Mouse (Mus musculus) hindbrain, postnatal 0 days (tissue): ENCODE measurements around the gene Cox17. TPM values are rescaled to one million over a fixed set of nuclear protein-coding genes. Genes with fewer than 3 reads are reported as not detected.

Source experiments
- ATAC-seq: fragments of 200-750 bp; cut with Nextera tagmentation; 2 replicates; pipeline ENCODE4 v1.8.0; 2017; ENCODE audit warnings: mild to moderate bottlenecking, moderate TSS enrichment, moderate library complexity
- DNase-seq: peaks from one replicate; pipeline ENCODE4 v3.0.0-alpha.2; 2015; ENCODE audit warnings: low spot score
- H3K27ac ChIP-seq: fragments of 300-500 bp; sonication (generic); 2 replicates; pipeline ENCODE4 v1.5.1; 2014; ENCODE audit warnings: mild to moderate bottlenecking
- H3K27me3 ChIP-seq: fragments of 300-500 bp; sonication (generic); 2 replicates; pipeline ENCODE4 v1.6.1; 2014; ENCODE audit warnings: low read length, mixed read lengths; ENCODE audit not compliant: insufficient read depth
- H3K36me3 ChIP-seq: fragments of 300-500 bp; sonication (generic); 2 replicates; pipeline ENCODE4 v1.6.1; 2014; ENCODE audit warnings: low read length, mixed read lengths; ENCODE audit not compliant: insufficient read depth
- H3K4me1 ChIP-seq: fragments of 300-500 bp; sonication (generic); 2 replicates; pipeline ENCODE4 v1.6.1; 2014; ENCODE audit warnings: antibody characterized with exemption, low read length, mixed read lengths; ENCODE audit not compliant: insufficient read depth
- H3K4me2 ChIP-seq: fragments of 300-500 bp; sonication (generic); 2 replicates; pipeline ENCODE4 v1.6.1; 2014; ENCODE audit warnings: low read depth, mild to moderate bottlenecking, low read length, moderate library complexity, mixed read lengths
- H3K4me3 ChIP-seq: fragments of 300-500 bp; sonication (generic); 2 replicates; pipeline ENCODE4 v1.5.1; 2014; ENCODE audit warnings: low read length
- H3K9ac ChIP-seq: fragments of 300-500 bp; sonication (generic); replicated peaks from 2 replicates; pipeline ENCODE4 v1.6.1; 2014; ENCODE audit warnings: mild to moderate bottlenecking, low read length, moderate library complexity, mixed read lengths
- H3K9me3 ChIP-seq: fragments of 300-500 bp; sonication (generic); 2 replicates; pipeline ENCODE4 v1.6.1; 2016; ENCODE audit warnings: low read length, mixed read lengths
- CTCF ChIP-seq: IDR thresholded peaks from 2 replicates; pipeline ENCODE4 v1.5.1; 2016; ENCODE audit warnings: antibody characterized with exemption, control low read depth, low read depth
- WGBS: fragments of 180-500 bp; shearing (Covaris S2); extraction: QIAGEN DNeasy Blood & Tissue Kit; methylation state at CpG from one replicate; pipeline ENCODE4 v1.1.7; 2014; 5-methylcytosine and 5-hydroxymethylcytosine counted together
- polyA plus RNA-seq: library from polyadenylated mRNA; unstranded; fragments of >200 nt; fragmentation: Nextera tagmentation; extraction: Ambion mirVana; gene quantifications from 2 replicates; pipeline ENCODE4 v1.2.1, GENCODE M21; 2015
- total RNA-seq: library from RNA; depleted of rRNA; stranded (reverse); fragments of >200 nt; gene quantifications from 2 replicates; pipeline ENCODE4 v1.2.3, GENCODE M21; 2014

Gene Cox17
- total and polyA plus RNA-seq, 2 experiments from 2014 or later = 12.2 to 78.5 TPM

- Histone ChIP-seq H3K4me2 (no peak overlapping the region), H3K36me3 (peaks cover 10% of the 10 kb centered on the region; the same call in 1 of the 2 replicates), H3K9ac (no peak overlapping the region), H3K9me3 (no peaks in the 10 kb centered on the region), H3K4me1 (no peaks in the 10 kb centered on the region), H3K27me3 (no peaks in the 10 kb centered on the region), H3K4me3 (no peak overlapping the region), H3K27ac (no peak overlapping the region)
- no peak for TF ChIP-seq CTCF
- DNase-seq = no peak
- ATAC-seq = no peak
- 89% methylated on average over 9 of the region's 9 CpGs for WGBS
Observed at GRCm38 (mm10) chr16:38348217-38348761, 1.5 kb downstream of the Cox17 start.

GRCm38 (mm10) chr16:38349881-38350280 lies 3.1 kb downstream of the Cox17 start:
- Histone ChIP-seq H3K4me2 (no peak overlapping the region), H3K4me3 (no peak overlapping the region), H3K36me3 (peaks cover 10% of the 10 kb centered on the region; the same call in 1 of the 2 replicates), H3K4me1 (no peaks in the 10 kb centered on the region), H3K9ac (no peak overlapping the region), H3K27me3 (no peaks in the 10 kb centered on the region), H3K27ac (no peak overlapping the region), H3K9me3 (no peaks in the 10 kb centered on the region)
- no peak for TF ChIP-seq CTCF
- ATAC-seq (no peak), DNase-seq (no peak)
- 83% methylated on average over 2 of the region's 2 CpGs for WGBS

- ATAC-seq (no peak), DNase-seq (no peak)
- no peaks in the 10 kb centered on the region for H3K4me1 ChIP-seq
- 89% methylated on average over 7 of the region's 7 CpGs for WGBS
- H3K4me2 ChIP-seq = no peak overlapping the region
- no peak for TF ChIP-seq CTCF
- no peak overlapping the region for H3K27ac ChIP-seq
- H3K9ac ChIP-seq = no peak overlapping the region
- H3K9me3 ChIP-seq = no peaks in the 10 kb centered on the region
- H3K4me3 ChIP-seq = no peak overlapping the region
- H3K36me3 ChIP-seq = peaks cover 10% of the 10 kb centered on the region; the same call in 1 of the 2 replicates
- H3K27me3 ChIP-seq = no peaks in the 10 kb centered on the region
Observed at GRCm38 (mm10) chr16:38350361-38350855, 3.6 kb downstream of the Cox17 start.

GRCm38 (mm10) chr16:38350939-38351338 lies 4.1 kb downstream of the Cox17 start:
- H3K36me3 ChIP-seq = peaks cover 10% of the 10 kb centered on the region; the same call in 1 of the 2 replicates
- H3K27me3 ChIP-seq = no peaks in the 10 kb centered on the region
- no peak overlapping the region for H3K27ac ChIP-seq
- ATAC-seq (no peak), DNase-seq (no peak)
- H3K9ac ChIP-seq = no peak overlapping the region
- H3K4me1 ChIP-seq = no peaks in the 10 kb centered on the region
- TF ChIP-seq CTCF = no peak
- 84% methylated on average over 6 of the region's 6 CpGs for WGBS
- no peak overlapping the region for H3K4me3 ChIP-seq
- H3K4me2 ChIP-seq = no peak overlapping the region
- no peaks in the 10 kb centered on the region for H3K9me3 ChIP-seq

- H3K27ac ChIP-seq = no peak overlapping the region
- no peaks in the 10 kb centered on the region for H3K27me3 ChIP-seq
- 70% methylated on average over 7 of the region's 7 CpGs for WGBS
- no peak overlapping the region for H3K4me3 ChIP-seq
- H3K4me2 ChIP-seq = no peak overlapping the region
- no peaks in the 10 kb centered on the region for H3K4me1 ChIP-seq
- no peaks in the 10 kb centered on the region for H3K9me3 ChIP-seq
- ATAC-seq (no peak), DNase-seq (no peak)
- no peak overlapping the region for H3K9ac ChIP-seq
- TF ChIP-seq CTCF = no peak
- H3K36me3 ChIP-seq = peaks cover 10% of the 10 kb centered on the region; the same call in 1 of the 2 replicates
Observed at GRCm38 (mm10) chr16:38352031-38352430, 5.2 kb downstream of the Cox17 start.

GRCm38 (mm10) chr16:38352851-38353250 lies 6.1 kb downstream of the Cox17 start:
- H3K4me3 ChIP-seq = no peak overlapping the region
- no peak for TF ChIP-seq CTCF
- H3K27me3 ChIP-seq = no peaks in the 10 kb centered on the region
- H3K9ac ChIP-seq = no peak overlapping the region
- H3K27ac ChIP-seq = no peak overlapping the region
- no peak overlapping the region for H3K4me2 ChIP-seq
- peaks cover 10% of the 10 kb centered on the region; the same call in 1 of the 2 replicates for H3K36me3 ChIP-seq
- ATAC-seq (no peak), DNase-seq (no peak)
- H3K9me3 ChIP-seq = no peaks in the 10 kb centered on the region
- H3K4me1 ChIP-seq = no peaks in the 10 kb centered on the region

GRCm38 (mm10) chr16:38353642-38354041 lies 6.9 kb downstream of the Cox17 start:
- Histone ChIP-seq H3K4me3 (no peak overlapping the region), H3K4me1 (no peaks in the 10 kb centered on the region), H3K9ac (no peak overlapping the region), H3K27me3 (no peaks in the 10 kb centered on the region), H3K27ac (no peak overlapping the region), H3K36me3 (peaks cover 10% of the 10 kb centered on the region; the same call in 1 of the 2 replicates), H3K9me3 (no peaks in the 10 kb centered on the region), H3K4me2 (no peak overlapping the region)
- TF ChIP-seq CTCF = no peak
- no peak for DNase-seq
- WGBS = 93% methylated on average over 2 of the region's 2 CpGs
- ATAC-seq = no peak
